Mouse (Mus musculus) kidney, adult 11 months (tissue): ENCODE measurements around the gene Ttc3.
"Not testable (repeated sequence)": the region's sequence is repeated elsewhere in the genome, so short reads cannot be mapped to it uniquely, and the experiment has no call there.

Source experiments
- DNase-seq: peaks from one replicate; pipeline ENCODE4 v3.0.0; 2022

The Ttc3 gene

GRCm38 (mm10) chr16:94436801-94437200 is 66.4 kb downstream of the Ttc3 start:
- no peak for DNase-seq

GRCm38 (mm10) chr16:94441361-94441760 is 70.9 kb downstream of the Ttc3 start:
- no peak for DNase-seq

- DNase-seq = no peak
These were observed 78.7 kb downstream of the Ttc3 start for GRCm38 (mm10) chr16:94449151-94449550.

- DNase-seq = no peak
These were observed 79.2 kb downstream of the Ttc3 start for GRCm38 (mm10) chr16:94449632-94450031.

- DNase-seq = no peak
These were observed 81.4 kb downstream of the Ttc3 start for GRCm38 (mm10) chr16:94451545-94452488.

GRCm38 (mm10) chr16:94452768-94453167 is 82.3 kb downstream of the Ttc3 start:
- no peak for DNase-seq

DNA sequence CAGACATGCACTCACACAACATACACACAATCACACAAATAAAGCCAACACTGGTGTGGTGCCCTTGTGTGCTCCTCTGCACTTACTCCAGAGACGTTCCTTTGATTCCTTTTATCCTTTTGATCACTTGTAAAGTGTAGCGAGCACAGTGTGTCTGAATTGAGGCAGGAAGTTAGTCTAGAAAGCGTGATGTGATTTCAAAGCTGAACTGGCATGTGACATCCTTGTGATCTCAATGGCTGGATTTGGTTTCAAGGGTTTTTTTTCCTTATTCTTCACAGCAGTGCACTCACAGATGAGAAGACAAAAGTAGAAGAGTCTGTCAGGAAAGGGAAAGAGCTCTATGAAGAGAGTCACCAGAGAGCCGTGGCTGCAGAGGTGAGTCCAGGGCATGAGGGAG is 83.7 kb downstream of the Ttc3 start:
- no peak for DNase-seq

GRCm38 (mm10) chr16:94464067-94464466 is 93.6 kb downstream of the Ttc3 start:
- DNase-seq = no peak

GRCm38 (mm10) chr16:94465900-94466299 is 95.5 kb downstream of the Ttc3 start:
- no peak for DNase-seq

DNA sequence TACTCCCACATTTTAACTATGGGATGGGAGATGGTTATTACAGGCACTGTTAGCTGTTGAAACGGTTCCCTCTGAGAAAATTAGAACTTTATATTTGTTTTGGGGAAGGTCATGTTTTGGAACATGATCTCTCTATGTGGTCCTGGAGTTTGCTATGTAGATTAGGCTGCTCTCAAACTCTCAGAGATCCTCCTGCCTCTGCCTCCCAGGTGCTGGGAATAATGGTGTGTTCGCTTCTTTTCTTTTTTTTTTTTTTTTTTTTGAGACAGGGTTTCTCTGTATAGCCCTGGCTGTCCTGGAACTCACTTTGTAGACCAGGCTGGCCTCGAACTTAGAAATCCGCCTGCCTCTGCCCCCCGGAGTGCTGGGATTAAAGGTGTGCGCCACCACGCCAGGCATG is 95.9 kb downstream of the Ttc3 start:
- DNase-seq = not testable (repeated sequence)

GRCm38 (mm10) chr16:94467337-94468055 is 97.1 kb downstream of the Ttc3 start:
- DNase-seq = no peak

- no peak for DNase-seq
These were observed 98.0 kb downstream of the Ttc3 start for GRCm38 (mm10) chr16:94468391-94468790.

DNA sequence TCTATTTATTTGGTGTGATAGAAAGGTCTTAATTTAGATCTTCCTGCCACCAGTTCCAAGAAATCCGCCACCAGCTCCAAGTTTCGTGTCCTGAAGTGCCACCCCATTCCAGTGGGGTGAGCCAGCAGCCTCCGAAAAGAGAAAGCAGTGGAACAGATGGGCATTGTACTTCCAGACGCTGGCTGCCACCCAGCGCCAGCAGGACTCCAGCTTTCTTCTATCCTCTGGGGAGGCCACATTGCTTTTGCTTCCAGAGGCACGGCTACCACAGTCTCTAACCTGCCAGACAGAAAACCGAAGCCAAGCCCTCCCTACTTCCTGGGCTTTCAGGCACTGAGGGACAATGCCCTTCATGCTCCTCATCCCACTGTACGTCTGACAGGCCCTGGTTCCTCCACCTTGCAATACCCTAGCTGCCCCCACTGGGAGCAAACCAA is 102.1 kb downstream of the Ttc3 start:
- peak; percentile 17 for DNase-seq

GRCm38 (mm10) chr16:94473086-94473822 is 102.8 kb downstream of the Ttc3 start:
- no peak for DNase-seq

DNA sequence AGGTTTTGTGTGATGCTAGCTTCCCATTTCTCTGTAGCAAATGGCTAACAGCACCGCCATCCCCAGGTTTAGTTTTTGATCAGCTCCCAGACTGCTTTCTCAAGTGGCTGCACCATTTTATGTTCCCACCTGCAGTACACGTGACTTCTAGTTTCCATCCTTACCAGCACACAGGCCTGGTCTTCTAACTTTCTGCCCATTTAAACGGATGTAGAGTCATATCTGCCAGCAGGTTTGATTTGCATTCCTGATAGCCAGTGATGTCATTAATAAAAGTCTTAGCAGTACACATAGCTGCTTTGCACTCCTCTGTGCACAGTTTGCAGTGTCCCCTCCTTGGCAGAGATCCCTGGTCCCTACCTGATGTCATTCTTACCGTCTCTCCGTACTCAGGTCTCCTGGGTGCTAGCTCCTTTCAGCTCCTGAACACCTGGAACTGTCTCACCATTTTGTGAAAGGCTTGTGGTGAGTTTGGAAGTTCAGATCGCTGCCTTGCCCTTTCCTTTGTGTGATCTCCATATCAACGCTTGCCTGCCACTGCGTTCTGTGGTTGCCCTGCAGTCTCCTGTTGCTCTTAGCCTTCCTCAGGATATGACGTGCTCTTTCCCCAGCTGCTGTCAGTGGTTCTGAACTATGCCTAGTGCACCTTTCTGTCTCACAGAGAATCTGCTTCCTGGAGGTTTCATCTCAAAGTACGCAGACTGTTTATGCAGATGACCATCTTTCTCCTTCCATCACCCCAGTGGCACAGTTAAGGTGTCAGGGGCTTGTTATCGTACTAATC is 114.5 kb downstream of the Ttc3 start:
- no peak for DNase-seq

DNA sequence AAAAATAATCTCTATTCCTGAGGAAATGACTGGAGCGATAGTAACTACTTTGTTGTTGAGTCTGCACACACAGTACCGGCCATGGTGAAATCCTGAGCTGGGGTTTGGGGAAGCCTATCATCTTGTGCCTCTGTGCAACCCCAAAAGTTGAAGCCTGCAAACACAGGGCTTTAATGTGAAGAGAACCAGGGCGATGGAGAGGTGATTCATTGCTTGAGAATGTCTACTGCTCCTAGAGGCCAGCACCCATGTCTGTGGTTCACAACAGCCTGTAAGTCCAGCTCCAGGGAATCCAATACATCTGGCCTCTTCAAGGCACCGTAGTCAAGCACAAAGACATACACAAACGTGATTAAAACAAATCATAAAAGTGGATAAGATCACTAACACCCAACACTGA is 116.9 kb downstream of the Ttc3 start:
- no peak for DNase-seq

DNA sequence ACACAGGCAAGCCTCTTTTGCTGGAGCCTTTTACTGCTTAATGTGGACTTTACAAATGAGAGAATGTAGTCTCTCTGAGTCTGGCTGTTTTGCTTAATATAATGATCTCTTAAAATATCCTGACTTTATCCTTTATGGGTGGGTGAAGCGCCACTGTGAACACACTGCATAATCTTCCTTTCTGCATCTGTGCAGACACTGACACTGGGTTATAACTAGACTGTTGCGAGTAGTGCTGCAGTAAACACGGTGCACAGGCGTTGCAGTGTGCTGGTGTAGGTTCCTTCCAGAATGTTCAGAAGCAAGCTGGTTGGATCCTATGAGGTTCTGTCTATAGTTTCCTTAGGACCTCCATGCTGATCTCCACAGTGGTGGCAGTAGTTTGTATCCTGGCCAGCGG is 118.9 kb downstream of the Ttc3 start:
- no peak for DNase-seq

DNA sequence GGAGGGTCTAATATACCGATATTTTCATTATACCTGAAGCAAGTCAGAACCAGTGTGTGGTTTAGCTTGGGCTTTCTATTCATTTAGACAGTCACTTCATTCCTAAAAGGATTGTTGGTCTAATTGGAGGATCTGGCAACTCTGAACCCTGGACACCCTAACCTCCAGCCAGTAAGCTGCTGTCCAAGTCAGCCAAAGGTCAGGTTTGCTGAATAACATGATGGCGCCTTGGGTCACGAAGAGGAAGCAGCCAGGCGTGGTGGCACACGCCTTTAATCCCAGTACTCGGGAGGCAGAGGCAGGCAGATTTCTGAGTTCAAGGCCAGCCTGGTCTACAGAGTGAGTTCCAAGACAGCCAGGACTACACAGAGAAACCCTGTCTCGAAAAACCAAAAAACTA is 126.8 kb downstream of the Ttc3 start:
- DNase-seq = not testable (repeated sequence)

- DNase-seq = peak; percentile 33
These were observed 127.5 kb downstream of the Ttc3 start for GRCm38 (mm10) chr16:94497911-94498310.

GRCm38 (mm10) chr16:94504192-94504591 is 133.8 kb downstream of the Ttc3 start:
- DNase-seq = no peak

GRCm38 (mm10) chr16:94507071-94507470 is 136.7 kb downstream of the Ttc3 start:
- DNase-seq = no peak

DNA sequence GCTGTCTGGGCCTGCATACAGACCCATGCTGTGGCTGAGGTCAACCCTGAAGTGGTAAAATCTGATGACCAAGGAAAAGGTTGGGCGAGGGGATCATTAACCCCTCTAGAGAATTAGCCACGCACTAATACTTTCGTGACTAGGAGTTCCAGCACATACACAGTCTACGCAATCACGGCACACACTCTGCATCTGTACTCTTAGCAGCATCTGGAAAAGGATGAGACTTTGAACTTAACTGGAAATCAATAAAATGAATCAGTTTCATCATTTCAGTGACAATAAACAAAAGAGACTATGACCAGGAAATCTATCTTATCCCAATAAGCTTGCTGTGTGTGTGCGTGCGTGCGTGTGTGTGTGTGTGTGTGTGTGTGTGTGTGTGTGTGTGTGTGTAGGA is 138.4 kb downstream of the Ttc3 start:
- no peak for DNase-seq
